Mouse (Mus musculus) MEL (cell line): ENCODE measurements around the gene Slc22a23. TPM values are rescaled to one million over a fixed set of nuclear protein-coding genes. Genes with fewer than 3 reads are reported as not detected.

Experiments
- DNase-seq: peaks from one replicate; pipeline ENCODE4 v3.0.0; 2011; ENCODE audit warnings: low read depth, low spot score
- H3K27ac ChIP-seq: 2 replicates; pipeline ENCODE4 v1.5.1; 2012; ENCODE audit warnings: low read depth, mild to moderate bottlenecking, control low read depth, low read length, moderate library complexity; ENCODE audit not compliant: control insufficient read depth
- H3K27me3 ChIP-seq, 2 experiments: fragments of 150-350 bp in 1 of 2; sonication (generic) in 1 of 2; 2 replicates each; pipeline ENCODE4 v1.6.1; 2012; ENCODE audit warnings: low read length in 2 of 2, mild to moderate bottlenecking in 2 of 2, improper control_type of control experiment in 1 of 2, moderate library complexity in 1 of 2; ENCODE audit not compliant: insufficient read depth in 2 of 2, control insufficient read depth in 1 of 2
- H3K36me3 ChIP-seq, 2 experiments: 2 replicates each; pipeline ENCODE4 v1.6.1; 2012 to 2014; ENCODE audit warnings: low read length in 2 of 2, improper control_type of control experiment in 1 of 2, inconsistent platforms in 1 of 2, mild to moderate bottlenecking in 1 of 2; ENCODE audit not compliant: insufficient read depth in 2 of 2, control insufficient read depth in 1 of 2
- H3K4me1 ChIP-seq, 2 experiments: fragments of 150-350 bp in 1 of 2; sonication (generic) in 1 of 2; 2 replicates each; pipeline ENCODE4 v1.6.1; 2012; ENCODE audit warnings: low read length in 2 of 2, improper control_type of control experiment in 1 of 2, mild to moderate bottlenecking in 1 of 2; ENCODE audit not compliant: insufficient read depth in 2 of 2, control insufficient read depth in 1 of 2
- H3K4me3 ChIP-seq, 2 experiments: fragments of 150-350 bp in 1 of 2; sonication (generic) in 1 of 2; 2 replicates each; pipeline ENCODE4 v1.5.1; 2012; ENCODE audit warnings: low read depth in 2 of 2, low read length in 2 of 2, mild to moderate bottlenecking in 2 of 2, moderate library complexity in 2 of 2, control low read depth in 1 of 2, improper control_type of control experiment in 1 of 2; ENCODE audit not compliant: control insufficient read depth in 1 of 2, insufficient read depth in 1 of 2
- H3K79me2 ChIP-seq: 2 replicates; pipeline ENCODE4 v1.6.1; 2012; ENCODE audit warnings: mild to moderate bottlenecking, low read length, moderate library complexity; ENCODE audit not compliant: control insufficient read depth, poor library complexity, insufficient read depth
- H3K9ac ChIP-seq: 2 replicates; pipeline ENCODE4 v1.6.1; 2012; ENCODE audit warnings: low read depth, mild to moderate bottlenecking, control low read depth, low read length, moderate library complexity; ENCODE audit not compliant: control insufficient read depth, poor library complexity, severe bottlenecking
- H3K9me3 ChIP-seq: fragments of 150-350 bp; sonication (generic); replicated peaks from 2 replicates; pipeline ENCODE4 v1.6.1; 2012; ENCODE audit warnings: mild to moderate bottlenecking, low read length, improper control_type of control experiment, moderate library complexity; ENCODE audit not compliant: insufficient read depth
- CTCF ChIP-seq, 3 experiments: IDR thresholded peaks in 2 of 3; conservative IDR thresholded peaks in 1 of 3; 2 replicates each; pipeline ENCODE4 v1.5.1; 2011 to 2012; ENCODE audit warnings: low read length in 3 of 3, low read depth in 2 of 3, mild to moderate bottlenecking in 2 of 3, improper control_type of control experiment in 1 of 3, inconsistent platforms in 1 of 3, mixed read lengths in 1 of 3, moderate library complexity in 1 of 3; ENCODE audit not compliant: control insufficient read depth in 1 of 3, insufficient read depth in 1 of 3, poor library complexity in 1 of 3, severe bottlenecking in 1 of 3
- ELF1 ChIP-seq: IDR thresholded peaks from 2 replicates; pipeline ENCODE4 v1.6.1; 2014; ENCODE audit warnings: low read depth, mild to moderate bottlenecking, inconsistent platforms, low read length, improper control_type of control experiment, moderate library complexity
- EP300 ChIP-seq, 2 experiments: IDR thresholded peaks; 2 replicates each; pipeline ENCODE4 v1.6.1; 2011; ENCODE audit warnings: improper control_type of control experiment in 2 of 2, low read length in 2 of 2, low read depth in 1 of 2, mild to moderate bottlenecking in 1 of 2
- GATA1 ChIP-seq: IDR thresholded peaks from 2 replicates; pipeline ENCODE4 v1.6.1; 2011; ENCODE audit warnings: low read depth, low read length, improper control_type of control experiment
- HCFC1 ChIP-seq: IDR thresholded peaks from 2 replicates; pipeline ENCODE4 v1.6.1; 2012; ENCODE audit warnings: low read depth, mild to moderate bottlenecking, inconsistent platforms, low read length, improper control_type of control experiment, moderate library complexity
- KAT2A ChIP-seq: conservative IDR thresholded peaks from 2 replicates; pipeline ENCODE4 v1.6.1; 2012; ENCODE audit warnings: low read depth, low read length, improper control_type of control experiment, inconsistent platforms
- MAX ChIP-seq: IDR thresholded peaks from 2 replicates; pipeline ENCODE4 v1.6.1; 2011; ENCODE audit warnings: low read length, improper control_type of control experiment
- MXI1 ChIP-seq: IDR thresholded peaks from 2 replicates; pipeline ENCODE4 v1.6.1; 2011; ENCODE audit warnings: mild to moderate bottlenecking, low read depth, low read length, improper control_type of control experiment
- MYB ChIP-seq: IDR thresholded peaks from 2 replicates; pipeline ENCODE4 v1.6.1; 2011; ENCODE audit warnings: mild to moderate bottlenecking, low read depth, low read length, improper control_type of control experiment
- MYC ChIP-seq: IDR thresholded peaks from 2 replicates; pipeline ENCODE4 v1.6.1; 2011; ENCODE audit warnings: low read depth, mild to moderate bottlenecking, low read length, improper control_type of control experiment, moderate library complexity
- POLR2AphosphoS5 ChIP-seq: IDR thresholded peaks from 2 replicates; pipeline ENCODE4 v1.6.1; 2012; ENCODE audit warnings: low read depth, borderline replicate concordance, mild to moderate bottlenecking, inconsistent platforms, low read length, moderate library complexity, mixed read lengths
- RCOR1 ChIP-seq: IDR thresholded peaks from 2 replicates; pipeline ENCODE4 v1.6.1; 2012; ENCODE audit warnings: low read depth, mild to moderate bottlenecking, inconsistent platforms, low read length, improper control_type of control experiment
- TAL1 ChIP-seq: IDR thresholded peaks from 2 replicates; pipeline ENCODE4 v1.6.1; 2012; ENCODE audit warnings: mild to moderate bottlenecking, inconsistent platforms, low read length, moderate library complexity, mixed read lengths
- TBP ChIP-seq: IDR thresholded peaks from 2 replicates; pipeline ENCODE4 v1.8.0; 2011; ENCODE audit warnings: low read depth, low read length, improper control_type of control experiment
- USF2 ChIP-seq, 2 experiments: IDR thresholded peaks; 2 replicates each; pipeline ENCODE4 v1.6.1; 2011 to 2012; ENCODE audit warnings: improper control_type of control experiment in 2 of 2, low read length in 2 of 2, borderline replicate concordance in 1 of 2, inconsistent platforms in 1 of 2, low read depth in 1 of 2, mild to moderate bottlenecking in 1 of 2; ENCODE audit not compliant: insufficient read depth in 1 of 2
- ZNF384 ChIP-seq: IDR thresholded peaks from 2 replicates; pipeline ENCODE4 v1.6.1; 2012; ENCODE audit warnings: low read depth, mild to moderate bottlenecking, inconsistent platforms, low read length, improper control_type of control experiment
- polyA plus RNA-seq, 2 experiments: library from polyadenylated mRNA; stranded (reverse) in 1 of 2; unstranded in 1 of 2; fragments of >175 nt in 1 of 2; fragments of >200 nt in 1 of 2; gene quantifications; 2 replicates each; pipeline versions ENCODE4 v1.2.1 to v1.2.4; 2012; ENCODE audit warnings: low replicate concordance in 2 of 2, low read depth in 1 of 2; ENCODE audit not compliant: insufficient read length in 2 of 2, insufficient read depth in 1 of 2, missing spikeins in 1 of 2
- total RNA-seq: library from RNA; depleted of rRNA; stranded (reverse); fragments of 300-350 nt; gene quantifications from 2 replicates; pipeline ENCODE4 v1.2.3, GENCODE M21; 2012

Slc22a23 gene
- total and polyA plus RNA-seq, 3 experiments, result 22.2 to 24.3 TPM; not detected in 1

DNA sequence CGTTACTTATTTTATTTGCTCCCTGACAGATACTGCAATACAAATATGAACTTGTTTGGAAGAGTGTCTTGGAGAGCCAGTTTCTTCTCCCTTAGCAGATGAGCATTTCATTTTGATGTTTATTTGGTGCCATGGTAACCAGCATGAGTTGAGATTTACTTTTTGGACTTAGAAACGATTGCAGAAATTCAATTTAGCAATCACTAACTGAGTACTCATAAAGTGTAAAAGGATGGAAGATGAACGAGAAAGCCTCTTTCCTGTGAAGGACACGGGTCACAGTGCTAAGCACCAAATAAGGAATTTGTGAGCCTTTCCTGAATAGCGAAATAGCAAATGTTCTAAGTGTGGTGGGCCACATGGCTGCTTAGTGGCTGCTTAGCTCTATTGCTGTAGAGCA is 79.4 kb downstream of the Slc22a23 start:
- Histone ChIP-seq H3K79me2 (no peaks in the 10 kb centered on the region), H3K36me3 (peaks cover 0 to 16% of the 10 kb centered on the region in 2 experiments; a peak in 2 of 4 replicates), H3K27ac (no peak overlapping the region), H3K27me3 (no peaks in the 10 kb centered on the region), H3K9me3 (no peaks in the 10 kb centered on the region), H3K9ac (no peak overlapping the region), H3K4me1 (no peaks in the 10 kb centered on the region), H3K4me3 (no peak overlapping the region)
- no peak for DNase-seq
- no peak for TF ChIP-seq POLR2AphosphoS5
- no peak for TF ChIP-seq EP300 (IDR thresholded peaks at IDR 0.05; ENCODE audit: low read depth in 1 of 2, low read length in 2 of 2)
- TF ChIP-seq RCOR1, result no peak
- TF ChIP-seq MXI1, result no peak
- no peak for TF ChIP-seq MAX
- TF ChIP-seq USF2 (IDR thresholded peaks at IDR 0.05; ENCODE audit: borderline replicate concordance in 1 of 2, insufficient read depth in 1 of 2, low read depth in 1 of 2, low read length in 2 of 2), result no peak
- TF ChIP-seq ELF1, result no peak

DNA sequence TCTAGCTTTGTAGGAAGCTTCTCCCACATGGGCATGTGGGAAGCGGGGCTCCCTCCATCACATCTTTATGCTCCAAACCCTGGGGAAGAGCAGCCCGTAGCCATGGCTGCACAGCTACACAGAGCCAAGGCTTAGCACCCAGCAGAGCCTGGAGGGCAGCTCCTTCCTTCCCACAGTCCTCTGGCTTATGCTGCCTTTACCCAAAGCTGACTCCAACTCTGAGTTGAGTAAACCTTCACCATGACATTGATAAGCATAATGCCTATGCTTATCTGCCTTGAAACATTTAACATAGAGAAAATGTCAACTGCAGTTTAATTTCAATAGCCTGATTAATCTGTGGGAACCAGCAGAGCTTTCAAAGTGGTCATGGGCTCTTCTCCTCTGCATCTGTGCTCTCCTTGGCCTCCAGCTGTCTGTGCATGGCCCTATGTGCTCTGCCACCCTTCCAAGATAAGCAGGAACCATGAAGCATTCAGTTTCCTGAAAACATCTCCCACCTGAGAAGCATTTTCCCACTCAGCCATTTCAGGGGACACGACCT is 79.9 kb downstream of the Slc22a23 start:
- H3K79me2 ChIP-seq, result no peaks in the 10 kb centered on the region
- DNase-seq, result no peak
- no peaks in the 10 kb centered on the region for H3K4me1 ChIP-seq
- no peak overlapping the region for H3K27ac ChIP-seq
- H3K4me3 ChIP-seq, result no peak overlapping the region
- H3K9ac ChIP-seq, result no peak overlapping the region
- peaks cover 0 to 16% of the 10 kb centered on the region in 2 experiments; a peak in 2 of 4 replicates for H3K36me3 ChIP-seq
- TF ChIP-seq HCFC1 (no peak), ZNF384 (no peak), KAT2A (no peak), MYC (no peak), TBP (no peak), TAL1 (no peak), GATA1 (peak; percentile 14; the same call in 1 of the 2 replicates), MYB (no peak), CTCF (IDR thresholded peaks at IDR 0.05 in 2 of 3, conservative IDR thresholded peaks at IDR 0.05 in 1 of 3; ENCODE audit: control insufficient read depth in 1 of 3, insufficient read depth in 1 of 3, low read depth in 2 of 3, low read length in 3 of 3, poor library complexity in 1 of 3, severe bottlenecking in 1 of 3) (no peak)
- no peaks in the 10 kb centered on the region for H3K9me3 ChIP-seq
- H3K27me3 ChIP-seq, result no peaks in the 10 kb centered on the region
